Mouse (Mus musculus) stomach, embryonic 14.5 days (tissue): ENCODE results near the gene Calhm4. TPM values are rescaled to one million over a fixed set of nuclear protein-coding genes. Genes with fewer than 3 reads are reported as not detected.
A peak's percentile ranks its signal among the peaks of the same experiment; 100 is the strongest.

ENCODE experiments used
- ATAC-seq: fragments of 200-750 bp; cut with Nextera tagmentation; 2 replicates; pipeline ENCODE4 v1.8.0; 2017; ENCODE audit warnings: low read depth, moderate TSS enrichment; ENCODE audit not compliant: insufficient number of reproducible peaks, insufficient read depth, low FRiP score
- H3K27ac ChIP-seq: fragments of 300-500 bp; sonication (generic); 2 replicates; pipeline ENCODE4 v1.5.1; 2014; ENCODE audit warnings: mild to moderate bottlenecking, low read length, moderate library complexity, mixed read lengths
- H3K27me3 ChIP-seq: fragments of 300-500 bp; sonication (generic); 2 replicates; pipeline ENCODE4 v1.6.1; 2014; ENCODE audit warnings: low read length, control low read depth, mixed read lengths; ENCODE audit not compliant: control insufficient read depth, insufficient read depth
- H3K36me3 ChIP-seq: fragments of 300-500 bp; sonication (generic); 2 replicates; pipeline ENCODE4 v1.6.1; 2014; ENCODE audit warnings: mild to moderate bottlenecking, control low read depth, low read length, moderate library complexity, mixed read lengths; ENCODE audit not compliant: control insufficient read depth, insufficient read depth
- H3K4me1 ChIP-seq: fragments of 300-500 bp; sonication (generic); 2 replicates; pipeline ENCODE4 v1.6.1; 2014; ENCODE audit warnings: low read length, control low read depth, mixed read lengths; ENCODE audit not compliant: control insufficient read depth, insufficient read depth
- H3K4me2 ChIP-seq: fragments of 300-500 bp; sonication (generic); replicated peaks from 2 replicates; pipeline ENCODE4 v1.6.1; 2014; ENCODE audit warnings: low read depth, low read length, control low read depth
- H3K4me3 ChIP-seq: fragments of 300-500 bp; sonication (generic); 2 replicates; pipeline ENCODE4 v1.5.1; 2014; ENCODE audit warnings: low read depth, low read length, control low read depth
- H3K9ac ChIP-seq: fragments of 300-500 bp; sonication (generic); replicated peaks from 2 replicates; pipeline ENCODE4 v1.6.1; 2014; ENCODE audit warnings: low read depth, mild to moderate bottlenecking, control low read depth, low read length, moderate library complexity, mixed read lengths
- H3K9me3 ChIP-seq: fragments of 300-500 bp; sonication (generic); 2 replicates; pipeline ENCODE4 v1.6.1; 2016; ENCODE audit warnings: low read depth, low read length, control low read depth; ENCODE audit not compliant: control insufficient read depth
- WGBS: fragments of 180-500 bp; shearing (Covaris S2); extraction: QIAGEN DNeasy Blood & Tissue Kit; methylation state at CpG from one replicate; pipeline ENCODE4 v1.1.7; 2014; 5-methylcytosine and 5-hydroxymethylcytosine counted together
- polyA plus RNA-seq: library from polyadenylated mRNA; unstranded; fragments of >200 nt; fragmentation: Nextera tagmentation; extraction: Ambion mirVana; gene quantifications from 2 replicates; pipeline ENCODE4 v1.2.1, GENCODE M21; 2014

Calhm4 gene
- polyA plus RNA-seq, 1 experiment from 2014 or later: not detected

DNA sequence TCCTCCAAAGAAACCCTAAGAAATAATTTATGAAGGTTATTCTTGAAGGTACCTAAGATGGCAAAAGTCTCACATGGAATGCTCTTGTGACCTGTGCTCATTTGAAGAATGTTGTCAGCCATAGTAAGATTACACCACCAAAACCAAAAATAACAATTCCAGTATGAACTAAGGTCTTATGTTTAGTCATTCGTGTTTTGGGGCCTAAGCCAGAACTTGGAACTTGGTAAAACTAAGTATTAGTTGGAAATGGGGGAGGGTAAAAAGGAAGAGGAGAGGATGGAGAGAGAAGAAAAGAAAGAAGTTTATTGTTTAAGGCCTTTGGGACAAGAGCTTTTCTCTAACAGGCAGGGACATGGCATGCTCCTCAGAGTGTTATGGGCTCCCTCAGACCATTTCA, 25.5 kb upstream of the Calhm4 start:
- H3K9ac ChIP-seq: no peak overlapping the region
- no peaks in the 10 kb centered on the region for H3K36me3 ChIP-seq
- H3K9me3 ChIP-seq: no peaks in the 10 kb centered on the region
- no peak overlapping the region for H3K4me3 ChIP-seq
- no peak for ATAC-seq
- H3K27ac ChIP-seq: no peak overlapping the region
- H3K4me1 ChIP-seq: no peaks in the 10 kb centered on the region
- WGBS: 72% methylated on average over 1 of the region's 1 CpGs
- H3K4me2 ChIP-seq: no peak overlapping the region
- H3K27me3 ChIP-seq: no peaks in the 10 kb centered on the region

GRCm38 (mm10) chr10:34066591-34066990, 22.5 kb upstream of the Calhm4 start:
- WGBS: 57% methylated on average over 3 of the region's 3 CpGs
- Histone ChIP-seq H3K9ac (no peak overlapping the region), H3K36me3 (no peaks in the 10 kb centered on the region), H3K27ac (no peak overlapping the region), H3K4me2 (no peak overlapping the region), H3K27me3 (no peaks in the 10 kb centered on the region), H3K4me3 (no peak overlapping the region), H3K9me3 (no peaks in the 10 kb centered on the region), H3K4me1 (no peaks in the 10 kb centered on the region)
- ATAC-seq: no peak

GRCm38 (mm10) chr10:34053987-34054386, 9.9 kb upstream of the Calhm4 start:
- Histone ChIP-seq H3K4me3 (no peak overlapping the region), H3K9me3 (no peaks in the 10 kb centered on the region), H3K4me1 (no peaks in the 10 kb centered on the region), H3K4me2 (no peak overlapping the region), H3K36me3 (no peaks in the 10 kb centered on the region), H3K27ac (no peak overlapping the region), H3K9ac (no peak overlapping the region), H3K27me3 (no peaks in the 10 kb centered on the region)
- WGBS: 48% methylated on average over 2 of the region's 2 CpGs
- peak; percentile 49; the same call in 1 of the 2 replicates for ATAC-seq

- WGBS: 93% methylated on average over 3 of the region's 3 CpGs
- no peak within 1 kb of the TSS for H3K4me2 ChIP-seq
These were observed 6.7 kb downstream of the Calhm4 start, which contains the start of gene Trappc3l for GRCm38 (mm10) chr10:34037401-34037800. TSS of gene Trappc3l (plus strand) at chr10:34037597.

GRCm38 (mm10) chr10:34036587-34036986, 7.5 kb downstream of the Calhm4 start:
- Histone ChIP-seq H3K4me1 (no peaks in the 10 kb centered on the region), H3K9me3 (no peaks in the 10 kb centered on the region), H3K36me3 (no peaks in the 10 kb centered on the region), H3K4me2 (no peak overlapping the region), H3K4me3 (no peak overlapping the region), H3K27me3 (no peaks in the 10 kb centered on the region), H3K9ac (no peak overlapping the region), H3K27ac (no peak overlapping the region)
- 12% methylated on average over 5 of the region's 5 CpGs for WGBS
- no peak for ATAC-seq

More at GRCm38 (mm10) chr10:34037401-34037800, 6.7 kb downstream of the Calhm4 start, which contains the start of gene Trappc3l:
- ATAC-seq: no peak
- Histone ChIP-seq H3K4me3 (no peak within 1 kb of the TSS), H3K9ac (no peak within 1 kb of the TSS), H3K4me1 (no peaks in the 10 kb centered on the region), H3K27me3 (no peaks in the 10 kb centered on the region), H3K36me3 (no peaks in the 10 kb centered on the region), H3K9me3 (no peaks in the 10 kb centered on the region), H3K27ac (no peak within 1 kb of the TSS)

DNA sequence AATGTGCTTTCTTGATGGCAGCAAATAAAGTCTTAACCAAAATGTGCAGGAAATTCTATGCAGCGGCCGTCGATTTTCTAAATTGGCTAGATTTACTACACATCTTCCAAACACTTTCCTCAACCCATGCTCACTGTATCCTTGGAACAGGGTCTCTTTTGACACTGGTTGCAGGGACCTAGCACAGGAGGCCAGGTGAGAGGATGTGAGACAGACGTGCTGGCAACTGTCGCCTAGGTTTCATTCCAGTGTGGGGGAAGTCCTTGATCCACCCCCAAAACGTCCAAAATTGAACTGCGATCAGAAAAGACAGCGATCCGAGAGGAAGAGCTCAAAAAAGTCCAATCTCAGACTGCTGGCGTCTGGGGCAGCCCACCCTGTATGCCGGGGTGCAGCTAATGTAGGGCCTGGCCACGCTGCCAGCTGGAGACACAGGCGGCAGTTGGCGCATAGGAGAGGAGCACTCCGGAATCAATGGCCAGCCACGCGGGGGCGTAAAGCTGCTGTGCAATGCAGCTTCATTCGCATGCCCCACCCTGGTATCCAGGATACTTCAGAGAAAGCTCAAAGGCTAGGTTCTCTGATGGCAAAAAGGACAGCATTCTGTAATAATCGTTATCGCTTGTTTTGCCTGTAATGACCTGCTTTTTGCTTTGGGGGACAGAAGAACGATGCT, 10.3 kb downstream of the Calhm4 start:
- ATAC-seq: peak; percentile 85; the same call in 1 of the 2 replicates
- H3K4me2 ChIP-seq: peak overlapping the region; percentile 35
- no peak overlapping the region for H3K9ac ChIP-seq
- H3K27ac ChIP-seq: no peak overlapping the region
- no peaks in the 10 kb centered on the region for H3K9me3 ChIP-seq
- H3K36me3 ChIP-seq: no peaks in the 10 kb centered on the region
- H3K27me3 ChIP-seq: no peaks in the 10 kb centered on the region
- no peaks in the 10 kb centered on the region for H3K4me1 ChIP-seq
- 20% methylated on average over 22 of the region's 22 CpGs for WGBS
- no peak overlapping the region for H3K4me3 ChIP-seq

GRCm38 (mm10) chr10:34030322-34030721, 13.8 kb downstream of the Calhm4 start:
- no peaks in the 10 kb centered on the region for H3K9me3 ChIP-seq
- H3K4me2 ChIP-seq: no peak overlapping the region
- no peak overlapping the region for H3K9ac ChIP-seq
- H3K36me3 ChIP-seq: no peaks in the 10 kb centered on the region
- H3K4me3 ChIP-seq: no peak overlapping the region
- WGBS: 64% methylated on average over 5 of the region's 5 CpGs
- H3K27me3 ChIP-seq: no peaks in the 10 kb centered on the region
- no peak for ATAC-seq
- H3K27ac ChIP-seq: no peak overlapping the region
- H3K4me1 ChIP-seq: no peaks in the 10 kb centered on the region

DNA sequence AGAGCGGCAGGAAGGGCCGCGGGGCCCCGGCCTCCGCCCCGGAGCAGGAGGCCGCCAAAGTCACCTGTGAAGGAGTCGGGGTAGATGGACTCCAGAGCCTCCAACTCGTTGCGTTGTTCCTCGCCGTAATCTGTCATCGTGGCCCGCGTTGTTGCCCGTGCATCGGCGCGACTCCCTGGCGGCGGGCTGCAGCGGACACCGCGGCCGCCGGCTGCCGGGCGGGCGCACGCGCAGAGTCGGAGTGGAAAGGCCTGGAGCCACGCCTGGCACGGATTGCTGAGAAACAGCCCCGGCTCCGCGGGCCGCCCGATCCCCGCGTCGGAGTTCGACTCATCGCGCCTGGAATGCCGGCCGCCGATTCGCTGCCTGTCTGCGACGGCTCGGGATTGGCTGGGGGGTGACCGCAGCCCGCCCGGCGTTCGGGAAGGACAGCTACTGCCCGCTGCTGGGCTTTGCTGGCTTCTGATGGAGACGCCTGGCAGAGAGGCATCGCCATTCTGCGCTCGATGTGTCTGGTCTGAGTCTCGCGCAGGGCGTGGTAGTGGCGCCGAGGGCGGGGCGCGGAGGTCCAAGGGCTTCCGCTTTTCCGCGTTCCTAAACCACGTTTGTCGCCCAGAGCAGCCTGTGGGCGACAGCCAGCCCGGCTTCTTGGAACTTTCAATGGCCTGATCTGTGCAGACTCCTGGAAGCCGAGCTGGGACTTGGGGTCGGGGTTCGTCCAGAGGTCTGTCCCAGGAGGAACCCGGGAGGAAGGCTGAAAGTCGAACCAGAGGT, 24.6 kb downstream of the Calhm4 start, which contains the start of gene Rwdd1:
TSS of gene Rwdd1 (minus strand) at position 323 of the 774 bp plus-strand sequence.
- Histone ChIP-seq H3K9me3 (no peaks in the 10 kb centered on the region), H3K27me3 (no peaks in the 10 kb centered on the region), H3K4me2 (peak within 1 kb of the TSS; percentile 62), H3K36me3 (no peaks in the 10 kb centered on the region), H3K4me1 (peaks cover 8% of the 10 kb centered on the region), H3K4me3 (peak within 1 kb of the TSS; percentile 86), H3K27ac (peak within 1 kb of the TSS; percentile 97), H3K9ac (peak within 1 kb of the TSS; percentile 95)
- peak; percentile 99 for ATAC-seq
- under 1% methylated on average over 76 of the region's 82 CpGs for WGBS
